Mouse (Mus musculus): ENCODE measurements at regions not wholly inside any gene's neighbourhood (a gene's known extent, or its start where the extent isn't known, plus 50 kb on each side); places are given as distances from the start of the nearest gene placed in this dataset.
A peak's percentile ranks its signal among the peaks of the same experiment; 100 is the strongest.

DNA sequence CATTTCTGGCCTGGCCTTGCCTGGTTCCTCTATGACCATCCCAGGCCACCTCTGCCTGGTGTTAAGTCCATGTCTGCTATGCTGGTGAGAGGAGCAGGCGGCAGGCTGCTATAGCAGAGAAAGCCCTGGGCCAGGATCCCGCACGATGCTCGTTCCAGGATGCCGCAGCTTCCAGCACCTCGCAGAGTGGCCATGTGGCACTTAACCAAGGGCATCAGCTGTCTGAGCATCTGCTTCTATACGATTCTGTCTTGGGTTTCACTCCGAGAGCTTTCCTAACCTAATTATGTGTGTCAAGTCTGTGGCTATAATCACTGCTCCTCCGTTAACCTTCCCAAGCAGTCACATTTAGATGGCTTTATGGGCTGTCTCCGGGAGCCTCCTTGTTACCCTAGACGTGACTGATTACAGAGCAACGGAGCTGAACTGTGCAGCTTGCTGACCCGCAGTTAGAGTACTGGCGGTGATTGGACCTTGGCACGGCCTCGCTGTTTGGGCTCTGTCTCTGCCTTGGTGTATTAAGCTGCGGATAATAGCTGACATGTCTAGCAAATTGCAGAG is 64.4 kb downstream of the Ackr3 start:
- Histone ChIP-seq H3K4me3 (no peak overlapping the region), H3K4me2 (no peak overlapping the region), H3K27ac (replicated peaks) (peak overlapping the region; percentile 46; the same call in 1 of the 2 replicates), H3K9me3 (no peaks in the 10 kb centered on the region), H3K36me3 (no peaks in the 10 kb centered on the region), H3K4me1 (replicated peaks) (peaks cover 22% of the 10 kb centered on the region), H3K27me3 (no peaks in the 10 kb centered on the region), H3K9ac (no peak overlapping the region)
- WGBS = 33% methylated on average over 17 of the region's 17 CpGs
- ATAC-seq (ENCODE audit: low FRiP score, low read depth) = peak; percentile 86

GRCm38 (mm10) chr1:90268951-90269350 is 65.2 kb downstream of the Ackr3 start:
- no peak overlapping the region for H3K4me3 ChIP-seq
- WGBS = 75% methylated on average over 7 of the region's 7 CpGs
- ATAC-seq (ENCODE audit: low FRiP score, low read depth) = no peak
- no peaks in the 10 kb centered on the region for H3K36me3 ChIP-seq
- H3K4me1 ChIP-seq (replicated peaks) = peaks cover 26% of the 10 kb centered on the region
- no peaks in the 10 kb centered on the region for H3K27me3 ChIP-seq
- no peak overlapping the region for H3K9ac ChIP-seq
- no peak overlapping the region for H3K27ac ChIP-seq (replicated peaks)
- H3K4me2 ChIP-seq = no peak overlapping the region
- H3K9me3 ChIP-seq = no peaks in the 10 kb centered on the region

DNA sequence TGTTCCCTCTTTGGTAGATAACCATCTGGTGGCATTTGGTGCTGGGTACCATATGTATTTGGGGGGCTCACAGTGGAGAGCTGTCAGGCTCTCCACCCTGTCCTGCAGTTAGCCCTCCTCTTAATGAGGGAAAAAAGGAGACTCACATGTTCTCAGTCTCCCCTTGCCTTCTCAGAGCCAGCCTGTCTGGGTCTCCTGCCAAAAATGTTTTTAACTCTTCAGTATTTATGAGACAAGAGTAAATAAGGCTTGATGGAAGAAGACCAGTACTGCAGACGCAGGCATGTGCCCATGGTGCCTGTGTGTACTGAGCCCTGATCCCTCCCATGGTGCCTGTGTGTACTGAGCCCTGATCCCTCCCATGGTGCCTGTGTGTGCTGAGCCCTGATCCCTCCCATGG is 66.1 kb downstream of the Ackr3 start:
- Histone ChIP-seq H3K9me3 (no peaks in the 10 kb centered on the region), H3K4me2 (no peak overlapping the region), H3K4me3 (no peak overlapping the region), H3K4me1 (replicated peaks) (peaks cover 26% of the 10 kb centered on the region), H3K27ac (replicated peaks) (no peak overlapping the region), H3K9ac (no peak overlapping the region), H3K27me3 (no peaks in the 10 kb centered on the region), H3K36me3 (no peaks in the 10 kb centered on the region)
- ATAC-seq (ENCODE audit: low FRiP score, low read depth) = no peak
- WGBS = 67% methylated on average over 1 of the region's 1 CpGs

DNA sequence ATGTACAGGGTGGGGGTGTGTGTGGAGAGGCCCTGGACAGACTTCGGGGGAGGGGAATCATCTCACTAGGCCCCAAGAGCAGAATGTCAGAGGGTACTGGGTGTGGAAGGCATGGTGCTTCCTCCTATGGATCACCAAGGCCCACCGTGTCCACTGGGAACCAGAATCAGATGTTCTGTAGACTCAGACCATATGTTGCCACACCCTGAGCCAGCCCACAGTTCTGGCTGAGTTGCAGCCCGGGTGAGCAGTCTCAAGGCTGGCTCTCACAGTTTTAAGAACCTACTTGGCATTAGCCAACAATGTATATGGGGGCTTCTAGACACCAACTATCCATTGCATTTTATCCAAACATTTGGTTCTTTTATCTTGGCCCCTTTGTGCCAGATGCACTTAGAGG is 67.5 kb downstream of the Ackr3 start:
- ATAC-seq (ENCODE audit: low FRiP score, low read depth) = no peak
- 91% methylated on average over 3 of the region's 3 CpGs for WGBS
- no peak overlapping the region for H3K9ac ChIP-seq

DNA sequence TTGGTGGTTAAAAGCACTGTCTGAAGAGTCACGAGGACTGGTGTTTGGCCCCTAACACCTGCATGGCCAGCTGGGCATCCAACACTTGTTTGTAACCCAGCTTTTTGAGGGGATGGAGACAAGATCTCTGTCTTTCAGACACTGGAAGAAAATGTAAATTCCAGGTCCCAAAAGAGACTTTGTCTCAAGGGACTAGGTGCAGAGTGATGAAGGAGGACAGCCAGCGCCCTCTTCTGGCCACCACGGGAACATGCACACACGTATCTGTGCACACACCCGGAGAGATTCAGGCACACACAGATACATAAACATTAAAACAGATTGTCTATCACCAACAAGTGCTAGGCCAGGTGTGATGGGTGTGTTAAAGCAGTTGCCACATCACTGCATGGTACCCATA is 68.6 kb downstream of the Ackr3 start:
- Histone ChIP-seq H3K4me3 (no peak overlapping the region), H3K27me3 (no peaks in the 10 kb centered on the region), H3K4me1 (replicated peaks) (peaks cover 26% of the 10 kb centered on the region), H3K4me2 (no peak overlapping the region), H3K27ac (replicated peaks) (no peak overlapping the region), H3K9ac (no peak overlapping the region), H3K36me3 (no peaks in the 10 kb centered on the region), H3K9me3 (no peaks in the 10 kb centered on the region)
- ATAC-seq (ENCODE audit: low FRiP score, low read depth) = no peak
- 95% methylated on average over 5 of the region's 5 CpGs for WGBS

More for the DNA sequence above, 67.5 kb downstream of the Ackr3 start:
- Histone ChIP-seq H3K27ac (replicated peaks) (no peak overlapping the region), H3K36me3 (no peaks in the 10 kb centered on the region), H3K4me2 (no peak overlapping the region), H3K4me3 (no peak overlapping the region), H3K27me3 (no peaks in the 10 kb centered on the region), H3K9me3 (no peaks in the 10 kb centered on the region), H3K4me1 (replicated peaks) (peaks cover 26% of the 10 kb centered on the region)

GRCm38 (mm10) chr1:90272830-90273628 is 69.2 kb downstream of the Ackr3 start:
- no peak overlapping the region for H3K9ac ChIP-seq
- WGBS = 51% methylated on average over 19 of the region's 19 CpGs
- no peaks in the 10 kb centered on the region for H3K9me3 ChIP-seq
- H3K4me3 ChIP-seq = no peak overlapping the region
- H3K4me2 ChIP-seq = no peak overlapping the region
- H3K27me3 ChIP-seq = no peaks in the 10 kb centered on the region
- H3K36me3 ChIP-seq = no peaks in the 10 kb centered on the region
- 0 out of 2 replicates have a peak, but pooled peaks have one; percentile 19 for ATAC-seq (ENCODE audit: low FRiP score, low read depth)
- peaks cover 25% of the 10 kb centered on the region for H3K4me1 ChIP-seq (replicated peaks)
- H3K27ac ChIP-seq (replicated peaks) = peak overlapping the region; percentile 28; the same call in 1 of the 2 replicates

DNA sequence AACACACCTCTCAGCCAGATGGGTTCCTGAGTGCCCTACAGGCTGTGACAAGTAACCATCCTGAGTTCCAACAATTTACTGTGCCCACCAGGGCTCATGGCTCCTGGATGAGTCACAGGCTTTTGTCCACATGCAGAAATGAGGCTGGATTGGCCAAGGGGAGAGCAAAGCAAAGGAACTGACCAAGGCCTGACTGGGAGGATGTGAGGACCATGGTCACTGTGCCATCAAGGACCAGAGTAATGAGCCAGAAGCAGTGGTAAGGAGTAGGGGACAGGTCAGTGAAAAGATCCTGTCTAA is 69.8 kb downstream of the Ackr3 start:
- Histone ChIP-seq H3K9me3 (no peaks in the 10 kb centered on the region), H3K4me2 (no peak overlapping the region), H3K9ac (no peak overlapping the region), H3K36me3 (no peaks in the 10 kb centered on the region), H3K27me3 (no peaks in the 10 kb centered on the region), H3K4me1 (replicated peaks) (peaks cover 24% of the 10 kb centered on the region), H3K27ac (replicated peaks) (peak overlapping the region; percentile 28; the same call in 1 of the 2 replicates), H3K4me3 (no peak overlapping the region)
- ATAC-seq (ENCODE audit: low FRiP score, low read depth) = no peak

GRCm38 (mm10) chr1:90274968-90275651 is 71.3 kb downstream of the Ackr3 start:
- Histone ChIP-seq H3K4me3 (no peak overlapping the region), H3K4me1 (replicated peaks) (peaks cover 26% of the 10 kb centered on the region), H3K27me3 (no peaks in the 10 kb centered on the region), H3K9me3 (no peaks in the 10 kb centered on the region), H3K36me3 (no peaks in the 10 kb centered on the region), H3K27ac (replicated peaks) (no peak overlapping the region), H3K9ac (no peak overlapping the region), H3K4me2 (no peak overlapping the region)
- no peak for ATAC-seq (ENCODE audit: low FRiP score, low read depth)
- WGBS = 94% methylated on average over 9 of the region's 9 CpGs

GRCm38 (mm10) chr1:90275786-90276520 is 72.2 kb downstream of the Ackr3 start:
- Histone ChIP-seq H3K4me2 (no peak overlapping the region), H3K9ac (no peak overlapping the region), H3K9me3 (no peaks in the 10 kb centered on the region), H3K27me3 (no peaks in the 10 kb centered on the region), H3K27ac (replicated peaks) (no peak overlapping the region), H3K36me3 (no peaks in the 10 kb centered on the region), H3K4me3 (no peak overlapping the region), H3K4me1 (replicated peaks) (peaks cover 28% of the 10 kb centered on the region)
- WGBS = 76% methylated on average over 16 of the region's 16 CpGs
- no peak for ATAC-seq (ENCODE audit: low FRiP score, low read depth)

- no peak overlapping the region for H3K27ac ChIP-seq (replicated peaks)
- no peak overlapping the region for H3K9ac ChIP-seq
- peaks cover 30% of the 10 kb centered on the region for H3K4me1 ChIP-seq (replicated peaks)
- H3K4me3 ChIP-seq = no peak overlapping the region
- H3K4me2 ChIP-seq = no peak overlapping the region
- ATAC-seq (ENCODE audit: low FRiP score, low read depth) = no peak
- H3K27me3 ChIP-seq = no peaks in the 10 kb centered on the region
- 75% methylated on average over 18 of the region's 18 CpGs for WGBS
- no peaks in the 10 kb centered on the region for H3K9me3 ChIP-seq
- H3K36me3 ChIP-seq = no peaks in the 10 kb centered on the region
Measured at GRCm38 (mm10) chr1:90277486-90278255, 73.9 kb downstream of the Ackr3 start.

GRCm38 (mm10) chr1:90279066-90279839 is 75.5 kb downstream of the Ackr3 start:
- no peak for ATAC-seq (ENCODE audit: low FRiP score, low read depth)
- no peak overlapping the region for H3K9ac ChIP-seq
- no peaks in the 10 kb centered on the region for H3K9me3 ChIP-seq
- 60% methylated on average over 20 of the region's 20 CpGs for WGBS
- H3K36me3 ChIP-seq = no peaks in the 10 kb centered on the region
- H3K27ac ChIP-seq (replicated peaks) = peak overlapping the region; percentile 34; the same call in 1 of the 2 replicates
- H3K4me3 ChIP-seq = no peak overlapping the region
- peaks cover 36% of the 10 kb centered on the region for H3K4me1 ChIP-seq (replicated peaks)
- no peak overlapping the region for H3K4me2 ChIP-seq
- H3K27me3 ChIP-seq = no peaks in the 10 kb centered on the region
